Mouse (Mus musculus): ENCODE data around the gene Tekt5.

DNA sequence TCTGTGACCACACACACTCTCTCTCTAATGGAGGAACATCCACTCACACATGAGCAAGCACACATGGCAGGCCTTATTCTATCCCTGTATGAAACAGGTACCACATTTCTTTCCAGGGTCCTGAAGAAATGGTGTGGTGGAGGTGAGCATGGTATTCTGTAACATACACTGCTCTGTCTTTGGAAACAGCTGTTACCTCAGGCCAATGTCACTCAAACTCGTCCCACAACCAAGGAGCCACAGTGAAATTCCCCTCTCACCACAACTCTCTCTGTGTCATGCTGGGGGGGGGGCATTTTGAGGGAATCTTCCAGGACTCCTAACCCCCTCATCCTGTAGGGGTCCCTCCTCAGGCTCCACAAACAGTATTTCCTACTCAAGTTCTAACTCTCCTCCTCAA is 36.6 kb upstream of the Tekt5 start:
- TF ChIP-seq CTCF (IDR thresholded peaks at IDR 0.05; ENCODE audit: low read depth, low read length) (no peak), POLR2A (IDR thresholded peaks at IDR 0.05; ENCODE audit: extremely low read depth, insufficient read depth, low read length) (no peak)
